Mouse (Mus musculus): ENCODE measurements around the gene Sstr3.

DNA sequence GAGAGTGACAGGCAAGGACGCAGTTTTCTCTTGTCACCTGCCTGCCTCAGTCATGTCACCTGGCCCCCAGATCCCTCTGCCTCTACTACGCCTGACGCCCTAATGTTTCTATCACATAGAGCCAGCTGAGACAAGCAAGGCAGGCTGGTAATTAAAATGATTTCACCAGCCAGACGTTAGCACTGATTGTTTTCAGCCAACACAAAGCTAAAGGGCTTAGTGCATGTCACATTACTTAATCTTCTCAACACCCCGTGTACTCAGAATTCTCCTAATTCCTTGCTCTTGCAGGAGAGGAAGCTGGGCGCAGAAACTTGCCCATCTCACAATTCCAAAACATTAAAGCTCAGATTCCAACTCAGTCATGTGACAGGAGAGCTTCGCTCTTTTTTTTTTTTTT lies 36.0 kb downstream of the Sstr3 start:
- TF ChIP-seq CTCF (IDR thresholded peaks at IDR 0.05; ENCODE audit: insufficient read depth, low read depth, low read length) (no peak), POLR2A (IDR thresholded peaks at IDR 0.05; ENCODE audit: insufficient read depth, low read depth, low read length) (no peak)
